Mouse (Mus musculus): ENCODE results near the gene Vps4a.

DNA sequence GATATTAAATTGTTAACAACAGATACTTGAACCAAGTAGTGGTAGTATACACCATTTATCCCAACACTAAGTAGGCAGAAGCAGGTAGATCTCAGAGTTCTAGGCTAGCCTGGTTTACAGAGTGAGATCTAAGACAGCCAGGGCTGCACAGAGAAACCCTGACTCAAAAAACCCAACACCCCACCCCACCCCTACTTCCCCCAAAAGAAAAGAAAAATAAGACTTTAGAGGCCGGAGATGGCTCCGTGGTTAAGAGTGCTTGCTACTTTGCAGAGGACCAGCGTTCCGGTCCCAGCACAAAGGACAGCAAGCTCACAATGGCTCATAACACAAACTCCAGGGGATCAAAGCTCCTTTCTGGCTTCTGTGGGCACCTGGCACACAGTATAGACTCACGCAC is 55.0 kb downstream of the Vps4a start:
- TF ChIP-seq ZNF384 (IDR thresholded peaks at IDR 0.05; ENCODE audit: low read depth, low read length) (no peak), HCFC1 (IDR thresholded peaks at IDR 0.05; ENCODE audit: borderline replicate concordance, insufficient read depth, low read length) (no peak)
